9 mouse cellular contexts compared by ENCODE assay signal in the genomic region with DNA sequence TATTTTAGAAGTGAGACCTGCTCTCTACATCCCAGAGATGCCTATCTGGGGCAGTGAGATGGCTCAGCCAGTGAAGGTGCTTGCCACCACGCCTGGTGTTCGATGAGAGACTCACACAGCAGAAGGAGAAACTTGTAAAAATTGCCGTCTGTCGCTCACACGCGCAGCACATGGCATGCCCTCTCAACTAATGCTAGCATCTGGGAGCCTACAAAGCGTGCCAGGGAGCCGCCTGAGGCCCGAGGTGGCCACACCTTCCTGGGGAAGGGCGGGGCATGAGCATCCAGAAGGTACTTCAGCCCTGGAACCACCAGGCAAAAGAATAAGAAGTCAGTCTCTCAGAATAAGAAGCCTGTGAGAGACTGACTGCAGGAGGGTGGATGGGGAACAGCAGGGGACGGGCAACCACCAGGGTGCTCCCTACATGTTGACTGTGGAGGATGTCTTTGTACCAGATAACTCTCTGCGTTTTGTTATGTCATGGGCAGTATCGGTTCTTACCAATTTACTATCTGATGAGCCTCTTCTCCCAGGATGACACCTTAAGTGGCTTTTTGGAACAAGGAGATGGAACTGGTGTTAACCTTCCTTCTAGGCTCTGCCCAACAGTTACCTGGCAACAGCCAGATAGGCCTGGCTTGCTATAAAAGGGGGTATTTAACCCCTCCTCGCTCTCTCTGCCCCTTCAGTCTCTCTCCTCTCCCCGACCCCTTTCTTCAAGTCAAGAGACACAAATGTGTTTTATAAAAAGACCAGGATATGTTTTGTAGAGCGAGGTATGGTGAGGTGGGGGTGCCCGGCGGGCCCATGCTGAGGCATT. TPM values are rescaled to one million over a fixed set of nuclear protein-coding genes. Genes with fewer than 3 reads are reported as not detected.
A peak's percentile ranks its signal among the peaks of the same experiment; 100 is the strongest.
DNase-seq lines count a peak whose midpoint lies in the region; ATAC-seq and TF ChIP-seq lines count a peak whose summit lies in the region.
"Had no signal": no experiment of that assay in that cellular context is flagged by ENCODE, and none has a peak within 500 bp of the region (broad histone marks: within the 10 kb centered on the region; RNA-seq: fewer than 3 reads in every experiment).

No protein-coding gene starts in this region.

- H3K27ac ChIP-seq in kidney, postnatal 0 days = no peak overlapping the region
- no peak overlapping the region for H3K27ac ChIP-seq in embryonic facial prominence, embryonic 14.5 days (replicated peaks; ENCODE audit: low read depth, low read length)
- peak overlapping the region; percentile 69 for H3K27ac ChIP-seq in midbrain, embryonic 16.5 days (ENCODE audit: low read length)

- no peaks in the 10 kb centered on the region for H3K27me3 ChIP-seq in kidney, postnatal 0 days (ENCODE audit: insufficient read depth, low read length)
- H3K27me3 ChIP-seq in embryonic facial prominence, embryonic 14.5 days (replicated peaks; ENCODE audit: control insufficient read depth, insufficient read depth, low read length) = no peaks in the 10 kb centered on the region
- H3K27me3 ChIP-seq in midbrain, embryonic 16.5 days (ENCODE audit: control insufficient read depth, insufficient read depth, low read depth, low read length) = no peaks in the 10 kb centered on the region

- H3K36me3 ChIP-seq in kidney, postnatal 0 days (ENCODE audit: insufficient read depth, low read length) = no peaks in the 10 kb centered on the region
- H3K36me3 ChIP-seq in embryonic facial prominence, embryonic 14.5 days (ENCODE audit: control insufficient read depth, insufficient read depth, low read length) = no peaks in the 10 kb centered on the region
- no peaks in the 10 kb centered on the region for H3K36me3 ChIP-seq in midbrain, embryonic 16.5 days (ENCODE audit: control insufficient read depth, insufficient read depth, low read length)

- H3K4me2 ChIP-seq in kidney, postnatal 0 days (ENCODE audit: low read length) = 0 out of 2 replicates have a peak overlapping the region, but pooled peaks have one; percentile 8
- H3K4me2 ChIP-seq in embryonic facial prominence, embryonic 14.5 days (ENCODE audit: low read depth, low read length) = peak overlapping the region; percentile 38; the same call in 1 of the 2 replicates
- H3K4me2 ChIP-seq in midbrain, embryonic 16.5 days (ENCODE audit: low read length) = peak overlapping the region; percentile 38

- no peak for ATAC-seq in kidney, postnatal 0 days (replicated peaks; ENCODE audit: low FRiP score, low read depth)
- no peak for ATAC-seq in embryonic facial prominence, embryonic 14.5 days (ENCODE audit: low read depth)
- 0 out of 2 replicates have a peak, but pooled peaks have one; percentile 39 for ATAC-seq in midbrain, embryonic 16.5 days

- H3K4me3 ChIP-seq in kidney, postnatal 0 days (replicated peaks; ENCODE audit: low read depth, low read length) = no peak overlapping the region
- H3K4me3 ChIP-seq in embryonic facial prominence, embryonic 14.5 days (ENCODE audit: low read depth, low read length) = no peak overlapping the region
- H3K4me3 ChIP-seq in midbrain, embryonic 16.5 days (ENCODE audit: low read depth, low read length) = no peak overlapping the region

- H3K9ac ChIP-seq in kidney, postnatal 0 days (ENCODE audit: low read depth, low read length) = no peak overlapping the region
- H3K9ac ChIP-seq in embryonic facial prominence, embryonic 14.5 days (ENCODE audit: low read depth, low read length) = no peak overlapping the region
- peak overlapping the region; percentile 38; the same call in 1 of the 2 replicates for H3K9ac ChIP-seq in midbrain, embryonic 16.5 days (ENCODE audit: low read depth, low read length)

- TF ChIP-seq CTCF in kidney, postnatal 0 days (IDR thresholded peaks at IDR 0.05; ENCODE audit: low read depth) = no peak

- 0 out of 2 replicates have a peak, but pooled peaks cover 7% of the 10 kb centered on the region for H3K4me1 ChIP-seq in kidney, postnatal 0 days (replicated peaks; ENCODE audit: insufficient read depth, low read length)
- peaks cover 16% of the 10 kb centered on the region for H3K4me1 ChIP-seq in embryonic facial prominence, embryonic 14.5 days (ENCODE audit: control insufficient read depth, insufficient read depth, low read length)
- peaks cover 17% of the 10 kb centered on the region for H3K4me1 ChIP-seq in midbrain, embryonic 16.5 days (ENCODE audit: control insufficient read depth, insufficient read depth, low read length)

- H3K9me3 ChIP-seq in kidney, postnatal 0 days (replicated peaks; ENCODE audit: low read length) = no peaks in the 10 kb centered on the region
- no peaks in the 10 kb centered on the region for H3K9me3 ChIP-seq in embryonic facial prominence, embryonic 14.5 days (ENCODE audit: control insufficient read depth, low read length)
- H3K9me3 ChIP-seq in midbrain, embryonic 16.5 days (replicated peaks; ENCODE audit: control insufficient read depth, low read length, poor library complexity, severe bottlenecking) = no peaks in the 10 kb centered on the region

- DNase-seq in kidney, postnatal 0 days (ENCODE audit: low spot score) = no peak
- no peak for DNase-seq in kidney, postnatal 14 days
- DNase-seq in embryonic facial prominence, embryonic 14.5 days (ENCODE audit: low spot score) = no peak
- DNase-seq in layer of hippocampus, postnatal 10 days (ENCODE audit: low spot score in 2 of 2) = peak; percentile 22 to 48
- no peak for DNase-seq in adrenal gland, postnatal 10 days
- DNase-seq in spleen, postnatal 36 days (ENCODE audit: low spot score in 2 of 2) = no peak
- no peak for DNase-seq in right cerebral cortex, adult 2 months (ENCODE audit: low spot score in 2 of 2)
- DNase-seq: cerebellum, postnatal 25 days had no signal

- 27% methylated on average over 18 of the region's 18 CpGs for WGBS in kidney, postnatal 0 days
- WGBS in embryonic facial prominence, embryonic 14.5 days = 21% methylated on average over 18 of the region's 18 CpGs
- 15% methylated on average over 18 of the region's 18 CpGs for WGBS in midbrain, embryonic 16.5 days

RNA-seq across cellular contexts. Expression of a gene that starts 9.8 kb away (rescaled TPM):
- polyA plus RNA-seq in kidney, postnatal 0 days (2015; fragmentation: Nextera tagmentation; extraction: Ambion mirVana) = 30.9 and 37.6 TPM in 2 replicates
- 34.9 and 39.4 TPM in 2 replicates for polyA plus RNA-seq in embryonic facial prominence, embryonic 14.5 days (2014; fragmentation: Nextera tagmentation; extraction: Ambion mirVana)
- total RNA-seq in layer of hippocampus, postnatal 10 days (2021) = 1 to 10 TPM; 4.2 to 7.7 TPM
- 10.6 and 10.7 TPM in 2 replicates for polyA plus RNA-seq in midbrain, embryonic 16.5 days (2015; fragmentation: Nextera tagmentation; extraction: Ambion mirVana)
- total RNA-seq in adrenal gland, postnatal 10 days (2021) = 10 to 100 TPM; 22.5 to 26.4 TPM

RNA-seq across cellular contexts. Expression of a gene that starts 18.1 kb away (rescaled TPM):
- polyA plus RNA-seq in kidney, postnatal 0 days (2015; fragmentation: Nextera tagmentation; extraction: Ambion mirVana) = 0.37 TPM in 1 of 2 replicates, not detected in the other
- polyA plus RNA-seq in embryonic facial prominence, embryonic 14.5 days (2014; fragmentation: Nextera tagmentation; extraction: Ambion mirVana) = not detected in 2 replicates
- total RNA-seq in layer of hippocampus, postnatal 10 days (2021) = not detected
- not detected in 2 replicates for polyA plus RNA-seq in midbrain, embryonic 16.5 days (2015; fragmentation: Nextera tagmentation; extraction: Ambion mirVana)
- not detected for total RNA-seq in adrenal gland, postnatal 10 days (2021)

RNA-seq across cellular contexts. Expression of a gene that starts 35.1 kb away (rescaled TPM):
- 19.4 and 20.9 TPM in 2 replicates for polyA plus RNA-seq in kidney, postnatal 0 days (2015; fragmentation: Nextera tagmentation; extraction: Ambion mirVana)
- polyA plus RNA-seq in embryonic facial prominence, embryonic 14.5 days (2014; fragmentation: Nextera tagmentation; extraction: Ambion mirVana) = 5.9 and 6.5 TPM in 2 replicates
- 1 to 10 TPM; 2.7 to 3.6 TPM for total RNA-seq in layer of hippocampus, postnatal 10 days (2021)
- polyA plus RNA-seq in midbrain, embryonic 16.5 days (2015; fragmentation: Nextera tagmentation; extraction: Ambion mirVana) = 2.2 and 3.2 TPM in 2 replicates
- total RNA-seq in adrenal gland, postnatal 10 days (2021) = 10 to 100 TPM; 11.2 to 12.0 TPM

RNA-seq across cellular contexts. Expression of a gene that starts 48.2 kb away (rescaled TPM):
- polyA plus RNA-seq in kidney, postnatal 0 days (2015; fragmentation: Nextera tagmentation; extraction: Ambion mirVana) = 7.0 and 7.9 TPM in 2 replicates
- 4.2 and 4.7 TPM in 2 replicates for polyA plus RNA-seq in embryonic facial prominence, embryonic 14.5 days (2014; fragmentation: Nextera tagmentation; extraction: Ambion mirVana)
- 10 to 100 TPM; 12.1 to 13.3 TPM for total RNA-seq in layer of hippocampus, postnatal 10 days (2021)
- polyA plus RNA-seq in midbrain, embryonic 16.5 days (2015; fragmentation: Nextera tagmentation; extraction: Ambion mirVana) = 6.2 and 6.8 TPM in 2 replicates
- total RNA-seq in adrenal gland, postnatal 10 days (2021) = 10 to 100 TPM; 10.4 to 16.7 TPM

Comparison
In these comparisons a context has a peak if more than half of its experiments do, and no peak if none do; other contexts are left out.
1. DNase-seq: peak in layer of hippocampus, postnatal 10 days (2 of 2); none in kidney, postnatal 0 days (single experiment), kidney, postnatal 14 days (single experiment), embryonic facial prominence, embryonic 14.5 days (single experiment), adrenal gland, postnatal 10 days (single experiment), spleen, postnatal 36 days (0 of 2) and right cerebral cortex, adult 2 months (0 of 2).
2. Peak in every context shown above with its lines, with median percentiles within 50 percentile points of each other: H3K4me2 ChIP-seq.